Mouse (Mus musculus): ENCODE results near the gene Scarf2.

Gene Scarf2

GRCm38 (mm10) chr16:17830385-17831178 is 33.5 kb downstream of the Scarf2 start:
- no peak for DNase-seq (ENCODE audit: low spot score in 2 of 2)

GRCm38 (mm10) chr16:17831781-17832180 is 34.7 kb downstream of the Scarf2 start:
- no peak for DNase-seq (ENCODE audit: low spot score in 2 of 2)

- no peak for DNase-seq (ENCODE audit: low spot score in 2 of 2)
These were observed 35.7 kb downstream of the Scarf2 start, which contains the start of gene B830017H08Rik for GRCm38 (mm10) chr16:17832821-17833220. Gene B830017H08Rik (plus strand): TSS chr16:17833121.

GRCm38 (mm10) chr16:17833321-17833680 is 36.2 kb downstream of the Scarf2 start:
- peak; percentile 40 to 62 for DNase-seq (ENCODE audit: low spot score in 2 of 2)

- peak; percentile 67 for DNase-seq (ENCODE audit: low spot score in 2 of 2)
These were observed 36.8 kb downstream of the Scarf2 start for GRCm38 (mm10) chr16:17833681-17834399.

GRCm38 (mm10) chr16:17834543-17834942 is 37.5 kb downstream of the Scarf2 start:
- DNase-seq (ENCODE audit: low spot score in 2 of 2), result no peak

- no peak for DNase-seq (ENCODE audit: low spot score in 2 of 2)
These were observed 38.4 kb downstream of the Scarf2 start for GRCm38 (mm10) chr16:17835481-17835880.

GRCm38 (mm10) chr16:17838051-17838450 is 41.0 kb downstream of the Scarf2 start, which contains the start of gene Car15:
Gene Car15 (minus strand): TSS chr16:17838364.
- DNase-seq (ENCODE audit: low spot score in 2 of 2), result no peak

- DNase-seq (ENCODE audit: low spot score in 2 of 2), result no peak
These were observed 42.9 kb downstream of the Scarf2 start for GRCm38 (mm10) chr16:17839976-17840375.

- DNase-seq (ENCODE audit: low spot score in 2 of 2), result no peak
These were observed 45.4 kb downstream of the Scarf2 start for GRCm38 (mm10) chr16:17842437-17842836.

- no peak for DNase-seq (ENCODE audit: low spot score in 2 of 2)
These were observed 46.8 kb downstream of the Scarf2 start for GRCm38 (mm10) chr16:17843701-17844365.

- no peak for DNase-seq (ENCODE audit: low spot score in 2 of 2)
These were observed 51.3 kb downstream of the Scarf2 start for GRCm38 (mm10) chr16:17848431-17848830.

GRCm38 (mm10) chr16:17848928-17849327 is 51.8 kb downstream of the Scarf2 start:
- peak; percentile 44 to 69 for DNase-seq (ENCODE audit: low spot score in 2 of 2)

GRCm38 (mm10) chr16:17849486-17849885 is 52.4 kb downstream of the Scarf2 start:
- no peak for DNase-seq (ENCODE audit: low spot score in 2 of 2)

- no peak for DNase-seq (ENCODE audit: low spot score in 2 of 2)
These were observed 54.2 kb downstream of the Scarf2 start for GRCm38 (mm10) chr16:17851331-17851730.

- DNase-seq (ENCODE audit: low spot score in 2 of 2), result no peak
These were observed 54.8 kb downstream of the Scarf2 start for GRCm38 (mm10) chr16:17851860-17852259.

GRCm38 (mm10) chr16:17853263-17853662 is 56.2 kb downstream of the Scarf2 start:
- no peak for DNase-seq (ENCODE audit: low spot score in 2 of 2)

- no peak for DNase-seq (ENCODE audit: low spot score in 2 of 2)
These were observed 60.1 kb downstream of the Scarf2 start for GRCm38 (mm10) chr16:17857157-17857556.
